Mouse (Mus musculus) spleen, postnatal 10 days (tissue): ENCODE data around the gene Emc10.
A peak's percentile ranks its signal among the peaks of the same experiment; 100 is the strongest.

Experiments
- DNase-seq, 2 experiments: peaks; one replicate each; pipeline ENCODE4 v3.0.0; 2021 to 2022; ENCODE audit warnings: low spot score in 2 of 2

Emc10 gene

DNA sequence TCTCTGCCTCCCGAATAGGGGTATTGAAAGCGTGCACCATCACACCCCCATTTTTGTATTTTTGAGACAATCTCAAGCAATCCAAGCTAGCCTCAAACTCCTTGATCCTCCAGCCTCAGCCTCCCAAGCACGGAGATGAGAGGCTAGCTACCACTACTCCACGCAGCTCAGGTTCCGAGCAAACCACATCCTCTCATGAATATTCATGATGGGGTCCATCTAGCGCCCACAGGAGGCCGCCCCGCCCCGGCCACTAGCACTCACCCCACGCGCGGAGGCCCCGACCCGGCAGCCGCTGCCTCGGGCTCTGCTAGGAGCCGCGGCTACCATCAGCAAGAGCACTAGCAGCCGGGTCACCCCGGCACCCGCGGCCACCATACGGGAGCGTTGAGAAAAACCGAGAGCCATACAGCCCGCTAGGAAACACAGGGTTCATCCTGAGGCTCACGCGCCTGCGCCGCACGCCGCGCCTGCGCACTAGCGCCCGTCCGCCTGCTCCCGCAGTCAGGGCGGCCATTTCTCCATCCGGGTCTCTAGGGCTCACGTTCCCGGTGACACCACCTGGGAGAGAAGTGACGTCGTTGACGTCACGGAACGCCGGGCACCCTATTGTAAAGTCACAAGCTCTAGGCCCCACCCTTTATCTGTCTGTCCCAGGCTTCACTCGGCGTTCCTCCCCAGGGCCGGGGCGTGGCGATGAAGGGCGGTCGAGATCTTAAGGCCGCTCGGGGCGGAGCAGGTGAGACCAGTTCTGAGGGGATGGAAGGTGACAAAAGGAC, at the start of gene Emc10, which contains the start of gene Fam71e1:
Gene Emc10 (minus strand): TSS at position 538 of the 779 bp plus-strand sequence.
Gene Fam71e1 (plus strand): TSS at position 590 of the 779 bp plus-strand sequence.
- DNase-seq: peak; percentile 97 to 98

- no peak for DNase-seq
Observed at GRCm38 (mm10) chr7:44543071-44543470, 46.7 kb upstream of the Emc10 start.

DNA sequence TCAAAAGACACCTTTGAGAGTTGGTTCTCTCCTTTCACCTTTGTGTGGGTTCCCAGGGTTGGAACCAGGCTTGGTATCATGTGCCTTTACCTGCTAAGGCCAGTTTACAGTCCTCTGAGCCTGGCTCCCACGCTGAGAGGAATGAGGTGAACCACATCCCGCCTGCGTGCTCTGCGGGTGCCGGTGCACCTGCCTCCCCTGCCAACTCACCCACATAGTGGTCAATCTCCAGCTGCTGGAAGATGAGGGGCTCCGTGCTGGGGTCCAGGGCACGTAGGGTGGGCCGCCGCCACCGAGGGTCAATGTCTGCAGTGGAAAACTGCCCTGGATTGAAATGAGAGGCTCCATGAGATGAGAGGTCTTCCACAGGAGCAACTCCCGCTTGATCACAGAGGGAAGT, 46.2 kb upstream of the Emc10 start:
- no peak for DNase-seq

- peak in 1 of 2 experiments; percentile 19 for DNase-seq
Observed at GRCm38 (mm10) chr7:44538756-44539624, 42.7 kb upstream of the Emc10 start.

DNA sequence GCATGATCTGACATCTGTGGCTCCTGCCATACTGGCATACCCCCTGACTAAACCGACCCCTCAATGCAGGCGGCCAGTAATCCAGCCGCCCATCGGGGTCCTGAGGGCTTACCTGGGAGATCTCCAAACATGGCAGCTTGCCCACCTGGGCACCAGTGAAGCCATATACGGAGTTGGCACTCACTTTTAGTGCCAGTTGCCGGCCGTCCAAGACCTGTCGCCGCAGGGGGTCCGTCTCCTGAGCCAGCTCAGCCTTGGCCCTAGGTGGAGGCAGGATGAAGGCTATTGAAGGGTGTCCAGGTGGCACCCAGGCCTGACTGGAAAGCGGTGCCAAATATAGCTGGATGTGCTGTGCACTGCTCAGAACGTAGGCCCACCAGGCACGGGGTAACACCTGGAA, 41.2 kb upstream of the Emc10 start:
- DNase-seq: peak in 1 of 2 experiments; percentile 13

- DNase-seq: peak in 1 of 2 experiments; percentile 13
Observed at GRCm38 (mm10) chr7:44537009-44537408, 40.7 kb upstream of the Emc10 start.

DNA sequence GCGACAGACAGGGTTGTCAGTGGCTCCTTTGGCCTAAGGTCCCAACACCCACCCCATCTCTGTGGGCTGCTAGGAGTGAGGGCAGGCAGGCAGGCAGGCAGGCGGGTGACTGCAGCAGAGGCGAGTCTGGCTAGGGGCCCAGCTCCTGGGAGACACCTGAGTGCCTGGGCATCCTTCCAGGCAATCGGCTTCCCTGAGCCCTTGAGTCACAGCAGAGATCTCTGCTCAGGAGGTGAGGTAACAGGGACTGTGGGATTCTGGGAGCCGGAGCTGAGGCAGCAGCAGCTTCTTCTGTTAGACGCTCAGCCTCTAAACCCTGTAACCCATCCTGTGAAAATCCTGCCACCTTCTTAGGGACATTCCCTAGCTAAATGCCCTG, 40.2 kb upstream of the Emc10 start:
- no peak for DNase-seq

DNA sequence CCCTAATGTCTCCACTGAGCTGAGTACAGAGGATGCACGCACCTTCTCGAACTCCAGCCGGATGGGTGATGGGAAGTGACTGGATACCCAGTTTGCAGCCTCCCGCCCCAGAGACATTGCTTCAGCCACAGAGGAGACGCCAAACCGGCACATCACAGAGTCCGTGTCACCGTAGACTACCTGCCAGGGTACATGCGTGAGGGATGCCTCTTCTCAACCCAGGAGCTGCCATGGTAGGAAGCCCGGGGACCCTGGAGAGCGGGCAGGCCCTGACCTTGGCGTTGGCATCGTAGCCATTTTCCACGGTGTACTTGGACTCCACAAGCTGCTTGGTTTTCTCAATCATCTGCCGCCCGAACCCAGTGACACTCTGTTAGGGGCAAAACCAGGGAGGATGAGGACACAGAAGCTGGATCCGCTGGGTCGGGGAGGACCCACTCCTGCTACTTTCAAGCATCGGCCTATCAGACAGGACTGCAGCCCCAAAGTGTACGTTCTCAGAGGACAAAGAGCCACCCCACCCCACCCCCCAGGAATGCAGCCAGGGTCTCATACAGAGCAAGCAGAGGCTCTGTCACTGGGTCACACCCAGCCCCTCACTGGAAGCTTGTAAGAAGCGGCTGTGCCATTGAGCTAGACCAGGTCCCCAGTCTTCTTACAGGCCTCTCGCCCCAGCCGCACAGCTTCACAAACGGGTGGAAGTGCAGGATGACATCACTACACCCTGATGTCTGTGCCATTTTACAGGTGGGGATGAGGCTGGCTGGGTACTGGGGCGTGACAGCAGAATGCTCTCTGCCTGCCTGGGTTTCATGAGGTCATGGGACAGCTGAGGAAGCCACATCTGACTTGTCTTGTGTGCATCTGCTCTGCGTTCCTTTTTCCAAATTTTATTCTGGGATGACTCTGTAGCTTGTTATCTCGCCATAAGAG, 39.6 kb upstream of the Emc10 start:
- peak in 1 of 2 experiments; percentile 56 for DNase-seq

- peak in 1 of 2 experiments; percentile 47 for DNase-seq
Observed at GRCm38 (mm10) chr7:44534656-44535441, 38.5 kb upstream of the Emc10 start.

DNA sequence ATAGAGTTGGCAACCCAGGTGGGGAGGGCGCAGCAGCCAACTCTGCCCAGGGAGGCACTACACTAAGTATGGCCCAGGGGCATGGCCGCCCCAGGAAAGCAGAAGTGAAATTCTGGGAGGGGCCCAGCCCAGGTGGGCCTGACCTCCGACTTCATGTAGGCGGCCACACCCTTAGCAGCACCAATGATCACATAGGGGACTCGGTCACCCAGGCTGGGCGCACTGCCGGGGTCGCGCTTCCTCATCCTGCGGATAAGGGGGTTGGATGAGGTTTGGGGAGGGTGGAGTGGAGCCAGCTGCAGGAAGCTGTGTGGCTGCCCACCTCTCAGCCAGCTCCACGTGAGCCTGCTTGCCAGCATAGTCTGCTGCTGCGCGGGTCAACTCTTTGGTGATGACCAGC, 37.9 kb upstream of the Emc10 start:
- peak in 1 of 2 experiments; percentile 80 for DNase-seq

- no peak for DNase-seq
Observed at GRCm38 (mm10) chr7:44533746-44534045, 37.4 kb upstream of the Emc10 start.

- DNase-seq: peak in 1 of 2 experiments; percentile 64
Observed at GRCm38 (mm10) chr7:44532918-44533745, 36.8 kb upstream of the Emc10 start.

DNA sequence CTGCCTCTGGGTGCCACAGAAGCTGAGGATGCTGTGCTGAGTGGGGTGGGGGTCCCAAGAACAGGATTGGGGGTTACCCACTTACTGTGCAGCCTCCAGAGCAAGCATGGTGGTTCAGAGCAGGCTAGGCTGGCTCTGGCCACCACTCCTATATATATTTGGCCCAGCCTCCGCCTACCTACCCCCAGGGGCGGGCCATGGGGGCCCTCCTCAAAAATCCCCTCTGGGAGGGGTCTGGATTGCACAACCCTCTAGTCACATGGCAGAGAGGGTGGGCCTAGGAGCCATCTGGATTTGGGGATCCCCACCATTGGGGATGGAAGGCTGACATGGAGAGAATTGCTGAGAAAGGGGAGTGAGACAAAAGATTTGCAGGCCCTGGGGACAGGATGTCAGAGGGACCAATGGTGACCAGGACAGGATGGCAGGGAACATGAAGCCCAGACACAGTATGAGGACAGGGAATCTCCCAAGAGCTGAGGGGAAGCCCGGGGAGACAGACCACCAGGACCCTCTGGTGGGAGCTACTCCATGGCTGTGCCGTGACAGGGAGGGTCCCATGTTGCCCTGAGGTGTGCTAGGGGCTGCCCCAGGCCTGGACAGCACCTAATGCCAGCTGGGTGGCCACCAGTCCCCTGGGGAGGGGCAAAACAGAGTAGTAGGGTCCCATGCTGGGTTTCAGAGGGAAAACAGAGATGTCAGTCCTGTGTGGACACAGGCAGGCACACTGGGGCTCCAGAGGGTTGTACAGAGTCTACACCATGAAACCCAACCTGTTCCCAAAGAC, 35.8 kb upstream of the Emc10 start, which contains the start of gene Spib:
Gene Spib (minus strand): TSS at position 126 of the 787 bp plus-strand sequence.
- DNase-seq: peak in 1 of 2 experiments; percentile 67

GRCm38 (mm10) chr7:44531207-44531606, 34.9 kb upstream of the Emc10 start:
- peak in 1 of 2 experiments; percentile 71 for DNase-seq

DNA sequence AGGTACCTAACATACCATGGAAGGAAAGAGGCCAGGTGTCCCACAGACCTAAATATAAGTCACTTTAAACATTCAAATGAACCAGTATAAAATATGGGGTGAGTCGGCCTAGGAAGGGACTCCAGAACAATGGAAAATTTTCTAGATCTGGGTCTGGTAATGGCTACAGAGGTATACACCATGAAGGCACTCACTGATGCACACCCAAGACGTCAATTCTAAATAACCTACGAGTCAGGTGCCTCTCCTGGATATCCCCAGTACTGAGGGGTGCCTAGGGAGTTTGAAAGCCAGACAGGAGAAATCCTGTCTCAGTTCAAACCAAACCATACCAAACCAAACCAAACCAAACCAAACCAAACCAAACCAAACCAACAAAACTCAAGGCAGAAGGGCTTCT, 34.2 kb upstream of the Emc10 start:
- DNase-seq: no peak

GRCm38 (mm10) chr7:44529518-44529917, 33.2 kb upstream of the Emc10 start:
- peak in 1 of 2 experiments; percentile 48 for DNase-seq

DNA sequence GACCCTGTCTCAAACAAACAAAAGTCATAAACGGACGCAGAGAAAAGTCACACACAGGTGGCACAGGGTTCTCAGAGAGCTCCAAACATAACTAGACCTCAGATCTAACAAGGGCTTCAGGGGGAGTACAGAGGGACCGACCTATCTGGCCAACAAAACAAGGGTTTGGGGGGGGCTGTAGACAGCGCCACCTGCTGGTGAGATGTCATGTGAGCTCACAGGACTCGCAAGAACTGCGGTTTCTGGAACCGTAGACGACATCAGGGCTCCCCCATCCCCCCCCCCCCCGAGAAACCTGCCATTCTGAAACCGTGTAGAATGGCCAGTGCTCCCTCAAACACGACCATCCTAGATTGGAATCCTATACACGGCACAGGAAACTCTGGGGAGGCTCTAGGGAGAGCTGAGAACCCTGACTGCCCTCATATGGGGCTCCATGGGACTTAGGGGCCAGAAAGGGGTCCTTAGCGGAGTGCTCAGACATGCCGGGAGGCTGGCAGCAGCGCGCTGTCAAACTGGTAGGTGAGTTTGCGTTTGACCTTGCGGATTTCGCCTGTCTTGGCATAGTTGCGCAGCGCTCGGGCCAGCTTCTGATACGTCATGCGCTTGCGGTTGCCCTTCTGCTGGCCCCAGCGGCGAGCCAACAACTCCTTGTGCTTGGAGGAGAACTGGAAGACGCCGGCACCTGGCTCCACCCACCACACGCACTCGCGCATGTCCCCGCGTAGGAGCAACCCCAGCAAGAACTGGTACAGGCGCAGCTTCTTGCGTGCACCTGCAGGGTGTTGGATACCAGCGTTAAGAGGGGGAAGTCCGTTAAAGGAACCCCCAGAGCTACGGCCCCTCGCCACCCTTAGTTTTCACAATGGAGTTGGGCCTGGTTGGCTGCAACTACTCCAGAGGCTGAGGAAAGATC, 31.4 kb upstream of the Emc10 start:
- DNase-seq: peak; percentile 53 to 88
